Mouse (Mus musculus): ENCODE measurements at regions not wholly inside any gene's neighbourhood (a gene's known extent, or its start where the extent isn't known, plus 50 kb on each side); places are given as distances from the start of the nearest gene placed in this dataset.

GRCm38 (mm10) chr4:140358103-140358502 lies 111.5 kb upstream of the Igsf21 start:
- TF ChIP-seq GATA1 (IDR thresholded peaks at IDR 0.05; ENCODE audit: low read length), result no peak
- TF ChIP-seq TAL1 (IDR thresholded peaks at IDR 0.05; ENCODE audit: low read length), result no peak
- H3K9me3 ChIP-seq (ENCODE audit: control insufficient read depth, low read length), result peaks cover 4% of the 10 kb centered on the region; the same call in 1 of the 2 replicates

DNA sequence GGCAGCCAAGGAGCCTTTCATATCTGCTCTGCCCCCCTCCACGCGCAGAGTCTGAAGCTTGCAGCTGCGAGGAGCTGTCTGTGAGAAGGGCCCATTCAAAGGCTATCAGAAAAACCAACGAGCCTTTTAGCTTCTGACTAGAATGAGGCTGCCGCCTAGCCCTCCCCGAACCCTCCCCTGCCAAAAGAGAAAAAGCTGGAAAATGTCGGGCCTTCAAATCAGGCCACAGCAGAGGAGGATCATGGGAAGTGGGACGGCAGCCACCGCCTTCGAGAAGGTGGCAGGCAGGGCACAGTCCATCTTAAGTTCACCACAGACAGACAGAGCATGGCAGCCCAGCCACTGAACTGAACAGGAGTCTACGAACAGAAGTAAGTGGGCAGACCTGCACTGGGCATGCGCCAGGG lies 108.6 kb upstream of the Igsf21 start:
- Histone ChIP-seq H3K36me3 (ENCODE audit: control insufficient read depth) (no peaks in the 10 kb centered on the region), H3K27me3 (ENCODE audit: control insufficient read depth) (no peaks in the 10 kb centered on the region), H3K4me1 (ENCODE audit: control insufficient read depth) (no peaks in the 10 kb centered on the region), H3K4me3 (replicated peaks) (no peak overlapping the region), H3K9me3 (ENCODE audit: control insufficient read depth, low read length) (peaks cover 6% of the 10 kb centered on the region; the same call in 1 of the 2 replicates)
- TF ChIP-seq TAL1 (IDR thresholded peaks at IDR 0.05; ENCODE audit: low read length) (no peak), GATA1 (IDR thresholded peaks at IDR 0.05; ENCODE audit: low read length) (no peak)

More at GRCm38 (mm10) chr4:140358103-140358502, 111.5 kb upstream of the Igsf21 start:
- Histone ChIP-seq H3K4me1 (ENCODE audit: control insufficient read depth) (no peaks in the 10 kb centered on the region), H3K27me3 (ENCODE audit: control insufficient read depth) (no peaks in the 10 kb centered on the region), H3K36me3 (ENCODE audit: control insufficient read depth) (no peaks in the 10 kb centered on the region), H3K4me3 (replicated peaks) (no peak overlapping the region)

GRCm38 (mm10) chr4:140348802-140349201 lies 102.2 kb upstream of the Igsf21 start:
- H3K4me3 ChIP-seq (replicated peaks), result no peak overlapping the region
- H3K27me3 ChIP-seq (ENCODE audit: control insufficient read depth), result no peaks in the 10 kb centered on the region
- TF ChIP-seq TAL1 (IDR thresholded peaks at IDR 0.05; ENCODE audit: low read length) (no peak), GATA1 (IDR thresholded peaks at IDR 0.05; ENCODE audit: low read length) (no peak)

GRCm38 (mm10) chr4:140330138-140330537 lies 83.6 kb upstream of the Igsf21 start:
- no peaks in the 10 kb centered on the region for H3K36me3 ChIP-seq (ENCODE audit: control insufficient read depth)
- H3K27me3 ChIP-seq (ENCODE audit: control insufficient read depth), result no peaks in the 10 kb centered on the region
- no peak overlapping the region for H3K4me3 ChIP-seq (replicated peaks)
- TF ChIP-seq TAL1 (IDR thresholded peaks at IDR 0.05; ENCODE audit: low read length) (no peak), GATA1 (IDR thresholded peaks at IDR 0.05; ENCODE audit: low read length) (no peak)
- H3K4me1 ChIP-seq (ENCODE audit: control insufficient read depth), result no peaks in the 10 kb centered on the region
- H3K9me3 ChIP-seq (ENCODE audit: control insufficient read depth, low read length), result peaks cover 88% of the 10 kb centered on the region

More at GRCm38 (mm10) chr4:140348802-140349201, 102.2 kb upstream of the Igsf21 start:
- H3K9me3 ChIP-seq (ENCODE audit: control insufficient read depth, low read length), result peaks cover 15% of the 10 kb centered on the region
- no peaks in the 10 kb centered on the region for H3K36me3 ChIP-seq (ENCODE audit: control insufficient read depth)
- H3K4me1 ChIP-seq (ENCODE audit: control insufficient read depth), result no peaks in the 10 kb centered on the region

GRCm38 (mm10) chr4:140326706-140327440 lies 80.3 kb upstream of the Igsf21 start:
- Histone ChIP-seq H3K4me3 (replicated peaks) (no peak overlapping the region), H3K36me3 (ENCODE audit: control insufficient read depth) (no peaks in the 10 kb centered on the region), H3K9me3 (ENCODE audit: control insufficient read depth, low read length) (peaks cover 92% of the 10 kb centered on the region), H3K4me1 (ENCODE audit: control insufficient read depth) (no peaks in the 10 kb centered on the region), H3K27me3 (ENCODE audit: control insufficient read depth) (no peaks in the 10 kb centered on the region; the same call in 1 of the 2 replicates)
- TF ChIP-seq TAL1 (IDR thresholded peaks at IDR 0.05; ENCODE audit: low read length) (0 out of 3 replicates have a peak, but pooled peaks have one; percentile 3), GATA1 (IDR thresholded peaks at IDR 0.05; ENCODE audit: low read length) (no peak)

DNA sequence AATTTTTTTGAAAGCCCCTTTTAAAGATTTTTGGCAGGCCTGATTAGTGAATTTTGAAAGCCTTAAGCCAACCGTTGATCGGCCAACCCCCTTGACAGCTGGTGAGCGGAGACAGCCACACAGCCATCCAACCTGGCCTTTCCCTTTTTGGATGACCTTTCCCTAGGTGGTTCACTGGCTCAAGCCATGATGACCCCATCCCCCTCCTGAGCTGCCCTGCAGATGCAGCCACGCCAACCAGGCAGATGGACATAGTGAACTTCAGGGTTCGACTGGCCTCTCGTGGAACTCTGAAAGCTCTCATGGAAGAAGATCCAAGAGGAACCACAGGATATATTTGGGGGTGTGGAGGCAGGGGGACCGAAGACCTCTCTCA lies 79.1 kb upstream of the Igsf21 start:
- Histone ChIP-seq H3K4me3 (replicated peaks) (no peak overlapping the region), H3K27me3 (ENCODE audit: control insufficient read depth) (no peaks in the 10 kb centered on the region; the same call in 1 of the 2 replicates), H3K36me3 (ENCODE audit: control insufficient read depth) (no peaks in the 10 kb centered on the region), H3K4me1 (ENCODE audit: control insufficient read depth) (no peaks in the 10 kb centered on the region), H3K9me3 (ENCODE audit: control insufficient read depth, low read length) (peaks cover 93% of the 10 kb centered on the region)
- TF ChIP-seq GATA1 (IDR thresholded peaks at IDR 0.05; ENCODE audit: low read length) (no peak), TAL1 (IDR thresholded peaks at IDR 0.05; ENCODE audit: low read length) (no peak)

- Histone ChIP-seq H3K4me1 (ENCODE audit: control insufficient read depth) (no peaks in the 10 kb centered on the region), H3K9me3 (ENCODE audit: control insufficient read depth, low read length) (peaks cover 95% of the 10 kb centered on the region), H3K27me3 (ENCODE audit: control insufficient read depth) (no peaks in the 10 kb centered on the region; the same call in 1 of the 2 replicates), H3K36me3 (ENCODE audit: control insufficient read depth) (no peaks in the 10 kb centered on the region), H3K4me3 (replicated peaks) (no peak overlapping the region)
- TF ChIP-seq GATA1 (IDR thresholded peaks at IDR 0.05; ENCODE audit: low read length) (no peak), TAL1 (IDR thresholded peaks at IDR 0.05; ENCODE audit: low read length) (no peak)
Measured at GRCm38 (mm10) chr4:140324971-140325676, 78.5 kb upstream of the Igsf21 start.

GRCm38 (mm10) chr4:140320120-140320921 lies 73.7 kb upstream of the Igsf21 start:
- TF ChIP-seq GATA1 (IDR thresholded peaks at IDR 0.05; ENCODE audit: low read length) (no peak), TAL1 (IDR thresholded peaks at IDR 0.05; ENCODE audit: low read length) (no peak)
- no peak overlapping the region for H3K4me3 ChIP-seq (replicated peaks)
- peaks cover 80% of the 10 kb centered on the region for H3K9me3 ChIP-seq (ENCODE audit: control insufficient read depth, low read length)
- no peaks in the 10 kb centered on the region; the same call in 1 of the 2 replicates for H3K27me3 ChIP-seq (ENCODE audit: control insufficient read depth)
- H3K4me1 ChIP-seq (ENCODE audit: control insufficient read depth), result no peaks in the 10 kb centered on the region
- no peaks in the 10 kb centered on the region for H3K36me3 ChIP-seq (ENCODE audit: control insufficient read depth)
